Mouse (Mus musculus) heart, adult 9 months (tissue): ENCODE measurements around the gene Lrmp.

Source experiments
- DNase-seq, 2 experiments: peaks; one replicate each; pipeline ENCODE4 v3.0.0; 2022; ENCODE audit warnings: low spot score in 2 of 2

Gene Lrmp

DNA sequence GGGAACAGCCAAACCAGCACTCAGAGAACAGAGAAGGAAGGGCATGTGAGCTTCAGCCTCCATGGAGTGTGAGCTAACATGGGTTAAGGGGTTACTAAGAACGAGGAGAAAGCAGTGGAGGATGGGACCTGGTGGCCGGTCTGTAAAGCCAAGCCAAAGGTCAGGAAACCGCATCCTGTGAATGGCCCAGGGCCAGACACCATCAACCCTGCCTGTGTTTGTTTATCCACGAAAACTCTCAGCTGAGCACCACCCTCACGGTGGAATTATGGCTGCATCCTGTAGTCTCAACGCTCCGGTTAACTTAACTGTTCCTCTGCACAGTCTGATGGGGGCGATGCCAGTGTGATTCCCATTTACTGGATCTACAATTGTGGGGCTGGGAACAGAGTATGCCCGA, 20.4 kb downstream of the Lrmp start:
- DNase-seq = peak in 1 of 2 experiments; percentile 12

DNA sequence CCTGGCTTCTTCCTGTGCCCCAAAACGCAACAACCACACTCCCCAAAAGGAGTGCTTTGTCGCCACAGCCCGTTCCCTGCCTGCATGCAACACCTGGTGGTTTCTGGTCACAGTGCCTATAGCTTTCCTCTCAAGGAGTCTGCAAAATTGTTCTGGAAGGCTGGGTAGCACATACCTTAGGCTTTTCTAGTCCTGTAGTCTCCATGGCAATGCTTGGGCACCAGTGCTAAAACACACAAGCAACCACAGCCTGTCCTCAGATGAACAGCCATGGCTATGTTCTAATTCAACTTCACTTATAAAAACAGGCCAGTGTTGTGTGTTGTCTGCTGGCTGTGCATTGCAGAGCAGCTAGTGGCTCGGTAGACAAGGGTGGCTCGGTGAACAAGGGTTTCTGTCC, 21.4 kb downstream of the Lrmp start:
- DNase-seq = no peak

DNA sequence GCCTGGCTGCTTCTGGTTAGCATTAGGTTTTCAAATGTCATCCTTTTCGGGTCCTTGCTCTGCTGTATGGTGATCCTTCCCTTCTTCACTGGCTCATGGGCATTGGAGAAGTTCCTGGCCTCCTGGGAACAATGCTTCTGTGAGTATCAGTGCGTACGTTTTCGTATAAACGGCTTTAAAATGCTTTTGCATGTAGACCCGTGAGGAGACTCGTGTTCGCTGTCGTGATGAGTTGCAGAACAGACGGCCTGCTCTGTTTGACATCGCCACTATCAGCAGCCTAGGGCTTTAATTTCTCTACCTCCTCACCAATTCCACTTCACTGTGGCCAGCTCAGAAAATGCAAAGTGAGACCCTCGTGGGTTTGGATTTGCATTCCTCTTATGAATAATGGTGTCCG, 23.8 kb downstream of the Lrmp start:
- DNase-seq = no peak

DNA sequence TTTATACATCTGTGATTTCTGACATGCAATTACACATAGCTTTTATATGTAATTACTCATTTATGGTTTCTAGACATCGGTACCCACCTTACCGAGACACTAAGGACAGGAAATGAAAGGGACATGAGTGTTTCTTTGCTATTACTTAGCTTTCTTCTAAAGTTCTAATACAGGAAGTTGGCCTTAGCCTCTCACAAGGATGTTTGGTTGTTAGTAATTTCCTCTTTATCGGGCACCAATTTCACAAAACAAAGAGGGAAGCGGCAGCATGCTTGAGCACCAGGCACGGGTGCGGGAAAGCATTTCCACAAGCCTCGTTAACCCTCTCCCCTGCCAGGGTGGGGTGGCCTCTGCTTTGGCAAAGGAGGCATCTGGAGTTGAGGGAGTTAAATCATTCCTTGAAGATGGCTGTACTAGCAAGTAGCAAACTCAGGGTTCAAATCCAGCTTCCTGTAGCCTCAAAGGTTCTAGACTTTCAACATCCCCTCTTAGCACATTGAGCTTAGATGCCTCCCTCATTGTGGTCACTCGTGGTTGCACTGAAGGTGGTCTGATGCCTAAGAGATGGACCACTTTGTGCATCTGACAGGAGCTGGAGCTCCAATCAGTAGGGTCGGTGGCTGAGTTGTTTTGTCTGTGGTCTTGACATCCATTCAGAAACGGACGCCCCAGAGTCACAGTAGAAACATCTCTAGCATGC, 24.5 kb downstream of the Lrmp start:
- no peak for DNase-seq

DNA sequence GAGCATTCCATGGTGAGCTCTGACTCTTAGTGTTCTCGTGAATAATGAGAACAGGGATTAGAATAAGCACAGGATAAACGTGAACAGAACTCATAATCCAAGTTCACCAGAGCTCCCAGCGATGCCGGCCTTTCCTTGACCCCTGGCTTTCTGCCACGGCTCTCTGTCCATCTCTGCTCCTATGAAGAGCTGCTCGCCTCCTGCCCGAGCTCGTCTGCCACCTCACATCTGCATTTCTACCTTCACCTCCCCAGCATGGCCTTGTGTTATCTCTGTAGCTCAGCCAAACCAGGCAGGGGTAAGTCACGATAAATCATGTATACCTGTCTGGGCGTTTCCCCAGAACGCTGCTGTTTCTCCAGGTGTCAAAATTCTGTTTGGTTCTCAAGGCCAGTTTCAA, 25.3 kb downstream of the Lrmp start:
- DNase-seq = no peak

DNA sequence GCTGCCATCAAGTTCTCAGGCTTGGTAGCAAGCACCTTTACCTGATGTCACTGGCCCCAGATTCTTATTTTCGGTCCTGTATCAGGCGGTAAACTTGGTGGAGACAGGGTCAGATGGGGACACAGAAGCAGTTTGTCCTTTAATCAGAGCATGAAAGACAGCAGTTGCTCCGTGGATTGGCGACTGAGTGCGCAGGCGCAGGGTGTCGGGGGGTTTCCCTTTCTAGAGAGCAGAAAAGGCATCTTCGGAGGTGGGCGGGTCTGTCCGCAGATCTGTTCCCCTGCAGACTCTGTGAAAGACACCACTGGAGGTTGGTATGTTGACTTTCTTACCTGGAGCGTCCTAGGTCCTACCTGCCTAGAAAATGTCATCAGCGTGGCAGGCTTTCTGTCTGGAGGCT, 26.4 kb downstream of the Lrmp start:
- DNase-seq = no peak

DNA sequence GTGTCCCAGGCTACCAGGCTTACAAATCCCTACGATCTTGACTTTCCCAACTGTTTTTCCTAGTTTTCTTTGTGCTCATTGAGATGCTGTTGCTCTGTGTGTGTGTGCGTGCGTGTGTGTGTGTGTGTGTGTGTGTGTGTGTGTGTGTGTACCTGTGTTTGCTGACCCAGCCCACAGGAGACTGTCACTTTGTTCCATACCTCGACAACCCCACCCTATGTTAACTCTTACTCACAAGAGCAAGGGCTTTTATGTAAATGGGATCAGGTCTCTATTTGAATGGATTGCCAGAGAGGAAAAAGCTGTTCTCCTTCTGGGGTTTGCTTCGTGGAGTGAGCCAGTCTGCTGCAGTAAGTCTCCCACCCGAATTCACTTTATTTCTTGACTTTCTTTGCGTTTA, 29.7 kb downstream of the Lrmp start:
- DNase-seq = no peak

DNA sequence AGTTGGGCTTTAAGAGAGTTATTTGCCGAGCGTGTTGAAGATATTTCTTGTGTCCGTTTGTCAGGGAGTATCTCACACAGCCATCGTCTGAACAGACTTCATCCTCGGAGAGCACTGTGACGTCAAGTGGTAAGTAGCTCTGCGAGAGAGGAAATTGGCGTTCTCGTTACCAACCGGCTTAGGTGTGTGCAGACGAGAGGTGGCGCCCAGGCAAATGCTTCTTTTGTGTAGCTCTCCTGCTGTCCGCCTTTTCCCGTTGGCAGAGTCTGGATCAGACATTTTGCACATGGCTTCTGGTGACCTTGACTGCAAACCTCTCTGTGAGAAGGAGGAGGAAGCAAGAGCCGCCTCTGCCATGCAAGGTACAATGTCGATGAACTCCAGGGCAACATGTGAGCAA, 32.3 kb downstream of the Lrmp start:
- DNase-seq = no peak

DNA sequence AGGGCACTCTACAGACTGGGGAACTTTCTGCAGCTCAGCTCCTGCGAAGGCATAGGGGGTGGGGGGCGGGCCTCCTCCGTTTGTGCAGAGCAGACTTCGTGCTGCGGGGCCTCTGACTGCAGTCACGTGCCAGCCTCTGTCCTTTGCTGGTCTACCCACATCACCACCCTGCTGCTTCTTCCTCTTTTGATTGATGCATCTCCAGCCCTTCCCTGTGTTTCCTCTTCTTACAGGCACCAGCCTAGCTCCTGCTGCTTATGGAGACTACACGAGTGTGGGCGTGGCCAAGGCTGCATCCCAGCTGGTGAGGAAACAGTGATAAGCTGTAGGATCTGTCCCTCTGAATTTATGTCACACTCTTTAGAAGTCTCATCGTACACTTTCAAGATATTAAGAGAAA, 33.6 kb downstream of the Lrmp start:
- DNase-seq = peak; percentile 12 to 59

DNA sequence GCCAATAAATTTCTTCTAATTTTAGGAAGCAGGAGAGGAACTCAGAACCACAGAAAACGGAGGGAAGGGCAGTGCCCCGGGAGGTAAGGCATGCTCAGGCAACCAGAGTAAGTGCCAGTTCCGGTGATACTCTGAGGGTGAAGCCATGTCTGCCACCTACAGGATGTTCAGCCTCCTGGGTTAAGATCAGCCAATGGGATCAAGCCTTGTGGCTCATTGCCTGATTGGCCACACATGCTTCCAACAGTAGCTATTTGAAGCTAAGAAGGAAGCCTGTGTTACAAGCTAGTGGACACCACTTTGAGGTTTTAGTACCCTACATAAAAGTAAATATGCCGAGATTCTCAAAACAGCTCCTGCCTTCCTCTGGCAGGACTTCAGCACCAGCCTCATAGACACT, 43.2 kb downstream of the Lrmp start:
- DNase-seq = no peak

DNA sequence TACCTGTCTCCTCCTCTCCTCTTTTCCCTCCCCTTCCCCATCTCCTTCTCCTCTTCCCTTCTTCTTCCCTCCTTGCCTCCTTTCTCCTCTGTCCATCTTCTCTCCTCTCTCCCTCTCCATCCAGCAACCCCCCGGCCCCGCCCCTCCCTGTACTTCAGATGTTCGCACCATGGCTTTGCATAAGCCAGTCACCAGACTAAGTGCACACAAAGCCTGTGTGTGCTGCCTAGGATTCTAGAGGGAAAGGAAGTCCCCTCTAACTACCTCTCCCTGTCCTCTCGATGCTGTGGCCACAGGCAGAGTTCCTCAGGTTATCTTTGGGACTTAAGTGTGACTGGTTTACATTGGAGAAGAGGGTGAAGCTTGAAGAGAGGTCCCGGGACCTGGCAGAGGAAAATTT, 45.1 kb downstream of the Lrmp start:
- DNase-seq = no peak

DNA sequence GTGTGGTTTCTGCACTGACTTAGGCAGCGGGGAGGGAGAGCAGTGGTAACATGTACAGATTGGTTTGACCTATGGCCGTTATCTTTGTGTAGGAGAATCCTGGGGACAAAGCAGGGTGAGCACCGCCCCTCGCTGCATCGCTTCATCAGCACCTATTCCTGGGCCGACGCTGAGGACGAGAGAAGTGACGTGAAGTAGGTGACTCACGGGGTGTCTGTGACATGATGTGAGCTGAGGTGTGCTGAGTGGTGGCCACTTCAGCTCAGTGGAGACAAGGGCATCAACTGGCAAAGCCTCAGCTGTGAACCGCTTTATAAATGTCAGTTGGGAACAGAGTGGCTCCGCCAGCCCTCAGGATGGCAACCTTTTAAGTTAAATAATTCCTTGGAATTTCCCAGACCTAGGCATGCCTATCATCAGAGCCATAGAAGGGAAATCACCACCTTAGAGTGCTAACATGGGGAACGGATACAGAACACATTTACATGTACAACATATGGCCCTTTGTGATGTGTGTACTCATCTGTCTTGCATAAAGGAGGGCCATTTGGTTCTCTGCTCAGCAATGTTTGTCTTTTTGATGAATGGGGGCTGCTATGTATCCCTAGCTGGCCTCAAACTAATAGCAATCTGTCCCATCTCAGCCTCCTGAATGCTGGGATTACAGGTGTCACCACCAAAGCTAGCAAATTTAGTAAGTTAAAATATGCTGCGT, 56.6 kb downstream of the Lrmp start:
- DNase-seq = no peak

DNA sequence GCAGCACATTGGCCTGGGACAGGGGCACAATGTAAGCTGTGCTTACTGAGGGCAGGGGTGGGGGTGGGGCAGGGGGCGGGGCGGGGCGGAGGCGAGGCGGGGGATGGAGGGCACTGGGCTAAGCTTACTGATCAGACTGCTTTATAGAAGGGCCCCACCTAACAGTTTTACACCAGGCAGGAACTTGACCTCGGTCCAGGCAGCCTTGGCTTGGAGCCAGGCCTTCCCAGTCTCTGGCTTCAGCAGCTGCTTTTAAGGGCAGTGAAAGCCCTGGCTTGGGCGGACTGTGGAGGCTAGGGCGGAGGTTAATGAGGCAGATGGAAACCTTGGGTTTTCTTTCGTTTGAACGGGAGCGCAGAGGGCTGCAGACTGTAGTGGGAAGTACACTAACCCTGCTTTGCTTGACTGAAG, 58.3 kb downstream of the Lrmp start:
- DNase-seq = peak; percentile 82 to 88

DNA sequence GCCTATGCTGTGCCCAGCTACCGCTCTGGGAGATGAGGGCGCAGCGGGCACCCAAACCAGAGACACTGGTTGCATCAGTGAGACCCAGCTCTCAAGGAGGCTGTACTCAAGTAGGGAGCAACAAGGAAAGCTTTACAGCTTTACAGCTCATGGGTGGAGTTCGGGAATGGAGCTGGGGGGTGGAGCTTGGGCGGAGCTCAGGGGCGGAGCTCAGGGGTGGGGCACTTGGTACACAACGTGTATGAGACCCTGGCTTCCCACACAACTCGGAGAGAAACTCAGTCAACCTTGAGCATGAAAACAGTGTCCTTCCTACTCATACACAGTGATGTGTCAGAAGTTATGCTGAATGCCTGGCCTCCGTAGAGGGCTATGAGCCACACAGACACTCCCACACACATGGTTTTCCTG, 60.1 kb downstream of the Lrmp start:
- DNase-seq = no peak

DNA sequence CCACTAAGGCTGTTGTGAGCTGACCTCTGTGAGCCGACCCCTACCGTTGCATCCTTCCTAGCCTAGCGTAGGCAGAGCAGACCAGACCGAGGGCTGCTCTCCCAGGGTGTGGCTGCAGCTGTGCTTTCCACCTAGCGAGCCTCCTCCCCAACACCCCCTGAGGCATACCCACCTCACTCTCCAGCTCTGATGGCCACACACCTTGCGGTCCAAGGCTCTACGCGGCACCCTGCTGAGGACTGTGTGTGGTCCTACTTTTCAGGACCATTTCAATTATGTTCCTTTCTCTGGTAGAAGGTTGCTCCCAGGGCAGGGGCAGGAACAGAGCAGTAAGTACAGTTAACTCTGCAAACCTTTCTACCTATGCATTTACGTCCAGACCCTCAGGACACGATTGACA, 61.0 kb downstream of the Lrmp start:
- no peak for DNase-seq

DNA sequence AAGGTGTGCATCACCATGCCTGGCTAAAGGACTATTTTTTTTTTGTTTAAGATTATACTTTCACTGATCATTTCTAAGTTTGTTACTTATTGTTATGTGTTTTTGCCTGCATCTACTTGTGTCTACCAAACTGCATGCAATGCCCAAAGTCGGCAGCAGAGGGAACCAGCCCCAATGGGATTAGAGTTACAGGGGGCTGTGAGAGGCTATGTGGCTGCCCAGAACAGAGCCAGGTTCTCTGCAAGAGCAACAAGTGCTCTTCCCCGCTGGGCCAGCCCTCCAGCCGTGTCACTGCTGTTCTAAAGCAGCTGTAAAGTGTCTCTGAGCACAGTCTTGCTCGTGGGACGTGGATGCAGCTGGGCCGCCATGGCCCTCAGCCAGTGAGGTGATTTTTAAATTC, 64.2 kb downstream of the Lrmp start:
- peak in 1 of 2 experiments; percentile 34 for DNase-seq

DNA sequence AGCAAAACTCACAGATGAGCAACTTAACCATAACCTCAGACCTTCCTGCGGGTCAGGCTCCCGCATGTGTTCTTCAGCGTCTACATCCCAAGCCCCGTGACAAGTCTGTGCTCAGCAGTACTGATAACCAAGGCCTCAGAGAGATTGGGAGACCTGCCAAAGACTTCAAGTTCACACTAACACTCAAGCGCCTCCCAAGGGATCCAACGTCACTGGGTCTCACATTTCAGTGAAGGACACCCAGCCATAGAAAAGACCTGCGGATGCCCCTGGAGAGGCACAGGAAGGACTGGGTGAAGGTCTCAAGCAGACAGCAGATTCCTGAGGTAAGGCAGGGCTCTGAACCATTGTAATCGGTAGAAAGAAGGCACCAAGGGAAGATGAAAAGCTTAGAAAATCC, 66.6 kb downstream of the Lrmp start:
- DNase-seq = peak; percentile 78 to 85

DNA sequence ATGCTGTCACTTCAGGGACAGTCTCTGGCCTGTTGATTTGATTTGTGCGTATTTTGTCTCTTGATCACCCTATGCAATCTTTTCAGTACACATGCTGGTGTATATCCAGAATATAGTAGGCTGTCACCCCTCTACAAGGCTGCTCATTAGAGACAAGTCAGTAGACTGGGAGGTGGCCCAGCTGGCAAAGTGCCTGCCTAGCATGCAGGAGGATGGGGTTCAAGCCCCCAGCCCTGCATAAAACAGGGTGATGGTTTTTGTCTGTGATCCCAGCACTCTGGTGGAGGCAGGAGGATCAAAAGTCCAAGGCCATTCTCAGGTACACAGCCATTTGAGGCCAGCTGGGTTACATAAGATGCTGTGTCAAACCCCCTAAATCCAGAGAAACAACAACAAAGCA, 70.6 kb downstream of the Lrmp start:
- no peak for DNase-seq

DNA sequence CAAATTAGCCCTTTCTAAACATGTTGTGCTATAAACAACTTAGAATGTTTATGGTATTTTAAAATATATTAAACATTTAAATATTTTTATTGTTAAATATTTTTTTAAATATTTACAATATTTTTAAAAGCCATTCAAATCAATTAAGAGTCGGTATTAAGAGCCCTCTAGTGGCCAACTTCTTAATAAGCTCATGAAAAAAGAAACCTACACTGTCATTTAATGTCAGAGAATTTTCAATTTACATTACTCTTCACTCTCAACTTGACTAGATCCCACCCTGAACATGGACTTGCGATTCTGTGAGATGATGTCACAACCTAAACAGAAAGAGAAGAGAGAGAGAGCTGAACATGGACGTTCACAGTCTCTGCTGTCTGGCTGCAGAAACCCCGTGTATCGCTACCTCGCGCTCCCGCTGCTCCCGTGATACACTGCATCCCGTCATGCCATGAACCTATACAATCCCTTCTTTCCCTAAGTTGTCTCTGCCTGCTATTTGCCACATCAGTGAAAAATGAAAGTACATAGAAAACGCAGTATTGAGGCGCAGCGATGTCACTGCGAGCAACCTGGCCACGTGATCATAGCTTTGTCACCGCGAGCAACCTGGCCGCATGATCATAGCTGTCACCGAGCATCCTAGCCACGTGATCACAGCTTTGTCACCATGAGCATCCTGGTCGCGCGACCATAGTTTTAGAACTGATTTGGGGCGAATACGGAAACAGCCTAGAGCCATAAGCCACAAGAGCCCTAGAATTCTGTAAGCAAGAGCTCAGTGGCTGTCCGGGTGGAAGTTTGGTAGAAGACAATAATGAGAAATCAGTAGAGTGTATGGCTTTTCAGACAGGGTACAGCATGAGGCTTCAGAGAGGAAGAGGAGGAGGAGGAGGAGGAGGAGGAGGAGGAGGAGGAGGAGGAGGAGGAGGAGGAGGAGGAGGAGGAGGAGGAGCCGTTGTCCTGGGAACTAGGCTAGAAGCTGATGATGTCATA, 71.9 kb downstream of the Lrmp start:
- DNase-seq = peak in 1 of 2 experiments; percentile 28

DNA sequence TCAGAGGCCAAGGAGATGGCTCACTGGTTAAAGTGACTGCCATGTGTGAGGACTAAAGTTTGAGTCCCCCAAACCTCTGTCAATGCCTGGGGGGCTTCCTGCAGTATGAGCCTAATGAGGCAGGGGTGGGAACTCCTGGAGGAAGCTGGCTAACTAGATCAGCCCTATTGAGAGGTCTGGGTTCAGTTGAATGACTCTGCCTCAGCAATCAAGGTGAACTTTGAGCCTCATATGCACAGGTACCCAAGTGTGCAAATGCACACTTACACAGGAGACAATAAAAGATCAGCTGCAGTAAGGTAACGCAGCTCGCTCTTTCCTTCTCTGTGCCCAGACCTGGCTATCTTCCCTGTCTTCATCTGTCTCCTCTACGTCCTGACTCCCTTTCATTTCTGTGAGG, 77.6 kb downstream of the Lrmp start:
- no peak for DNase-seq

DNA sequence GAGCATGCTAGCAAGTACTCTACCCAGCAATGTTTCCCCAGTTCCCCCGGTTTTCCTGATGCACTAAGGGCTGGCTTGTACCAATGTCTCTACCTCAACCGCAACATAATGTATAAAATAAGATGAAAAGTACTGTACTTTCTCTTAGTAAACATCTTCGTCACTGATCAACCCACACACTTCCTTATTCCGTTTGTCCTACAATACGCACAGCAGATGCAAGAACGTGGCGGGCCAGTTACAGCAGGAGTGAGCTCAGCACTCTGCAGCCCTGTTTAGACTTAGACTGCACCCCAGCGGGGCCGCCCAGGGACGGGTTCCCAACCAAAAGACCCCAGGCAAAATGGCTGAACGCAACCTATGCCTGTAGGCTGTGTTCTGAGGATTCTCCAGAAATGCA, 78.0 kb downstream of the Lrmp start:
- DNase-seq = no peak

DNA sequence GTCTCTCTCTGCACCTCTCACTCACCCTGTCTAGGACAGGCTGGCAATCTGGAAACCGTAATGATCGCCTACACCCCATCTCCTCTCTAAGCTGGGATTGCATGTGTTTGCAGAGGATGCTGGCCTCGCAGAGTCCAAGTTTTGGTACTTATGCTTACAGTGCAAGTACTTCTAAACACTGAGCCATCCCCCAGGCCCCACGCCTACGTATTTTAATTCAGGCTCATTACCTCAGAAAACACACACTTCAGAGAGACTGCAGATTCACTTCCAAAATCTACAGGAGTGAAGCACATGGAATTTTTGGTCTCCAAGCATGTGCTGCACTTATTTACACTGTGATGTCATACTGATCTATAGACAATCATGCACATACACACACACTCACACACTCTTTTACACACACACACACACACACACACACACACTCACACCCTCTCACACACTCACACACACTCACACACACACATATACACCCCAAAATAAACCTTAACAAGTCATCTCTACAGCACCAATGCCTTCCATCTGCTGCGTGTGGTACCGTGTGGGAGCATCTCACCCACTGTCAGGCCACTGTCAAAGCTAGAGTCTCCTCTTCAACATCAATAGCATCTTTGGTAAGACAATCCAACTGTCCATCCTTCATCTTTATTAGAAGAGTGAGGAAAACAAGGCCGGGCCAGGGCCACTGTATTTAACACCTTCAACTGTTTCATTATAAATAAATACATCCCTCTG, 82.7 kb downstream of the Lrmp start:
- no peak for DNase-seq
